In the genomic region with DNA sequence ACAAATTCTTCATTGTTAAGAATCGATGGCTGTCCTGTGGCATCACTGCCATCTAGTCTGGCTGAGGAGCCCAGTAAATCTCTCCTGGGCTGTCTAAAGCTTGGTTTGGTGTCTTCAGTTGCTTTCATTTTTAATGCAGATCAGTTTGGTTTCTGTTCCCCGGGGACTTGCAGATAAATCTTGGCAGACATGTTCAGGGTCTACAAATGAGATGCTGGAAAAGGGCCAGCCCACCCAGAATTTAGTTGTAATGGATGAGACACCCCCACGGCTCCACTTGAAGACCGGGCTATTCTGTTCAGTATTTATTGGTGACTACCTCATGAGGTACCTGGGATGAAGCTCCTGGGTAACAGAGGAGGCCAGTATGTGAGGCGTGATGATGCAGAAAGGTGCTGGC, we compare ENCODE assay signal across 10 mouse cellular contexts. TPM values are rescaled to one million over a fixed set of nuclear protein-coding genes. Genes with fewer than 3 reads are reported as not detected.
DNase-seq lines count a peak whose midpoint lies in the region; TF ChIP-seq lines count a peak whose summit lies in the region.
"Had no signal": no experiment of that assay in that cellular context is flagged by ENCODE, and none has a peak within 500 bp of the region (broad histone marks: within the 10 kb centered on the region; RNA-seq: fewer than 3 reads in every experiment).

No protein-coding gene starts in this region.

- no peak for TF ChIP-seq CTCF in brain, embryonic 14.5 days (IDR thresholded peaks at IDR 0.05; ENCODE audit: borderline replicate concordance, extremely low read depth, insufficient read depth, insufficient read length)

- DNase-seq in cerebellum, postnatal 14 days: peak; percentile 18 to 33
- DNase-seq in cerebellum, adult 18-20 months: no peak
- peak; percentile 30 for DNase-seq in kidney, postnatal 10 days
- DNase-seq in kidney, postnatal 25 days: no peak
- peak; percentile 78 for DNase-seq in brain, embryonic 14.5 days (ENCODE audit: low read depth)
- DNase-seq in mesoderm, embryonic 11.5 days (ENCODE audit: low read depth, low spot score): peak; percentile 70
- no peak for DNase-seq in spleen, postnatal 36 days (ENCODE audit: low spot score in 2 of 2)
- DNase-seq in cerebellum, adult 11 months: no peak
- DNase-seq: gastrocnemius, postnatal 10 days; thymus, postnatal 4 days had no signal

- TF ChIP-seq POLR2A in brain, embryonic 14.5 days (IDR thresholded peaks at IDR 0.05; ENCODE audit: borderline replicate concordance, extremely low read depth, insufficient read depth, insufficient read length, poor library complexity, severe bottlenecking): no peak

RNA-seq across cellular contexts. Expression of a gene that starts 47.0 kb away (rescaled TPM):
- 54.8 and 60.8 TPM in 2 replicates for polyA plus RNA-seq in brain, embryonic 14.5 days (2012; rRNA removed)

RNA-seq across cellular contexts. Expression of a gene that starts 58.6 kb away (rescaled TPM):
- 79.2 and 79.7 TPM in 2 replicates for polyA plus RNA-seq in brain, embryonic 14.5 days (2012; rRNA removed)

Comparison
In these comparisons a context has a peak if more than half of its experiments do, and no peak if none do; other contexts are left out.
1. DNase-seq: peak in cerebellum, postnatal 14 days (2 of 2), kidney, postnatal 10 days (single experiment), brain, embryonic 14.5 days (single experiment) and mesoderm, embryonic 11.5 days (single experiment); none in cerebellum, adult 18-20 months (0 of 2), kidney, postnatal 25 days (0 of 2), spleen, postnatal 36 days (0 of 2) and cerebellum, adult 11 months (single experiment).